Mouse (Mus musculus) layer of hippocampus, postnatal 10 days (tissue): Measurements from ENCODE around the gene Tesc. TPM values are rescaled to one million over a fixed set of nuclear protein-coding genes. Genes with fewer than 3 reads are reported as not detected.

Experiments
- DNase-seq, 2 experiments: peaks; one replicate each; pipeline ENCODE4 v3.0.0; 2021; ENCODE audit warnings: low spot score in 2 of 2
- total RNA-seq, 2 experiments: library from RNA; stranded (reverse); gene quantifications; 2 replicates each; pipeline ENCODE4 v1.2.3; 2021

Gene Tesc
- total RNA-seq, 2 experiments from 2014 or later: 41.3 to 42.2 TPM

DNA sequence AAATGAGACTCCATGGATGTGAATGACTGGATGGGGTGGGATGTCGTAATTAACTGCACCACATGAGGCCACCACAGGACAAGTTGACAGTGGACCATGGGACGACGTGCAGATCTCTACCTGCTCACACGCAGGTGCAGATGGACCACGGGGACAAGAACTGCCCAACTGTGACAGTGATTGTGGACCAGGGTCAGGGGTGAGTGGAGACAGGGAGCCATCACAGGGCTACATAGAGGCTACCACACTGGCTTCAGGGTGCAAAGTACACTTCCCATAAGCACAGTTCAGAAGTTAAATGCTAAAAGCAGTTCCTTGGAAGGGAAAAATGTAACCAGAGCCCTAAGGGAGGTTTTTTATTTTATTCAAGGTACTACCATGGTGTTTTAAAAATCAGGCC is 44.2 kb downstream of the Tesc start:
- DNase-seq: no peak

DNA sequence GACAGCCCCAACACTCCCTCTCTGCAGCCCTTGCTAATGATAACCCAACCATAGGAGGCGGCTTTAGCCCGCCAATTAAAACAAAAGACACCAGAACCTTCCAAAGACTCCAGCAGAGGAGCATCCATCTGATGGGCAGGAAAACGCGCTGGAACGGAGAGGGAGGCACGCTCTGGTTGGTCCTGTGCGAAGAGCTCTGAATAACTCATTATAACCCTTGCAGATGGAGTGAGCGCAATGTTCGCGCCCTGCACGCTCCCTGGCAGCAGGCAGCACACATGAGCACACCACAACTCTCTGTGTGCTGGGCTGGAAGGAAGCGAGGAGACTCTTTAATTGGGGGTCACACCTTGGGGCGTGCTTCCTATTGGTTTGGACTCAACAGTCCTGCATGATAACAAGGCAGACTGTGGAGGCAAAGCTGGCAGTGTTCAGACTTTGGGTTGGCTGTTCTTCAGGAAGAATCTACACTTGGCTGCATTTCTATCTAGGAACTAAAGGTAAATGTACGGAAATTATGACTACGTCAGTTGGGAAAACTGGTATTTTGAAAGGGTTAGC is 45.8 kb downstream of the Tesc start:
- DNase-seq: peak in 1 of 2 experiments; percentile 49

DNA sequence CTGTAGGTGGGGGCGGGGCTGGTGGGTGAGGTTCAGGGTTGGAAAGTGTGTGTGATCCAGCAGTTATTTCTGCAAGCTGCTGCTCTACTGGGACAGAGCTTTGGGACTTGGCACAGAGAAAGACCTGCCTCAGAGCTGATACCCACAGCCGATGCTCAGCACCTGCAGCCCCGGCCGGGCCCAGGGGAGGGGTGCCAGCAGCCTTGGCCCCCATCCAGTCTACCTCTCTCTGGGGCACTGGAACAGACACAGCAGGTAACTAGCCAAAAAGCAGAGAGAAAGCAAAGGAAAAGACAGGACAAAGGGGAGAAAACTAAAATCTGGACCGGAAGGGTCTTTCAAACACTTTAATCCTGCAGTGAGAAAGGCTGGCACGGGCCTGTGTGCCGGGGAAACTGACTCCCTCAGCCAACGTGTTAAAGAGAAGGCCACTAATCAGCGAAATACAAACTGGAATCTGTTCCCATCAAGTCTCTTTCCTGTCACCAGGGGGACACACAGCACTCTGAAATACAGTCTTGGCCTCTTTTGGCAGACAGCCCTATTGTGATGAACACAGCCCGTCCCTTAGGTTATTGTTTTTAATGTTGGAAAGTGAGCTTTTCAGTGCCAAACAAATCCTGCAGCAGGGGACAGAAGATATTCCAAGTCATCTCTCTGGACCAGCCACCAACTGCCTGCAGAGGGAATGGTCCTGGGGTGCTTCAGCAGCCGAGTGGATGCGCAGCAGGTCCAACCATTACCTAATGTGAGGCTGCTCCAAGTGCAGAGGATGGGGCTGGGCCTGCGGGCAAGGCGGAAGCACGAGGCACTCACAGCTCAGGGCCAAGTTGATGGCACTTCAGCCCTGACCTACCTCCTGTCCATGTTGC is 49.4 kb downstream of the Tesc start:
- DNase-seq: peak; percentile 68

- DNase-seq: no peak
Measured at GRCm38 (mm10) chr5:118078550-118078949, 51.0 kb downstream of the Tesc start.

- DNase-seq: no peak
Measured at GRCm38 (mm10) chr5:118079354-118079753, 51.8 kb downstream of the Tesc start.

DNA sequence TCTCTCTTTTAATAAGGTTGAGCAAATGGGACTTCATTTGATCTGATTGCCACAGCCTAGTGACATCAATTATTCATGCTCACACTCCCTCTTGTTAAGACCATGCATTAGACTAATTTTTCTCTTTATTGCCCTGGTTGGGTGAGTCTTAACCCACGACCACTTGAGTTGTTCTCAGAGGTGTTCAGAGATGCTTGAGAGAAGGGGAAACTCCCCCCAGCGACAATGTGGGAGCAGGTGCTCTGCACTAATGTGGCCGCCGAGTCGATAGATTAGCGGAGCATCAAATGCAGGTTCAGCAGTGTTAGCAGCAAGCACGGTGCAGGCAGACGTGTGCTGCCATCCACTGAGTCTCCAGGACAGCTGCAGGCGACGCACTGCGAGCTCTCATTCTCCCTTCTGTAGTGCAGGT is 52.3 kb downstream of the Tesc start:
- no peak for DNase-seq

DNA sequence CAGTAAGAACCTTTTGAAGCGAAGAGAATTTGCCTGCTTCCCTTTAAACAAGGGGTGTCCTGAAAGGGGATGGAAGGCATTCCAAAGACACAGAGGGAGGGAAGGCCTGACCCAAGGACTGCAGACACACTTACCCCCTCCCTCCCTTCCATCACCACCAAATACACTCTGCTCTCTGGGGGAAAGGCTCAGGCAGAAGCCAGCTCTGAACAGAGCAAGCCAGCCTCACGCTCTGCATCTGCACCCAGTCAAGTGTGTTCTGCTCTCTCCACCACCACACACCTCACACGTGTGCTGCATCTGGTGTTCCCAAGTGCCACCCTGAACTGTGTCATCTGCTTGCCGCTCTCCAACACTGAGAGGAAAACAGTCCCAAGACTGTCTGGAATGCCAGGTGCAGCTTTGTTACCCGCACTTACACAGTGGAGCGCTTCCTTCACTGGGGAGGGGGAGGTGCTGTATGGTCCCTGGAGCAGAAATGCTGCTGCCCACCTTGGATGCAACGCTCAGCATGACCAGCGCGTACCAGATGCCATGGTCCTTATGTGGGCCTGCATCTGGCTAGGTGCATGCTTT is 53.9 kb downstream of the Tesc start:
- DNase-seq: no peak

GRCm38 (mm10) chr5:118081996-118082395 is 54.5 kb downstream of the Tesc start:
- DNase-seq: no peak

DNA sequence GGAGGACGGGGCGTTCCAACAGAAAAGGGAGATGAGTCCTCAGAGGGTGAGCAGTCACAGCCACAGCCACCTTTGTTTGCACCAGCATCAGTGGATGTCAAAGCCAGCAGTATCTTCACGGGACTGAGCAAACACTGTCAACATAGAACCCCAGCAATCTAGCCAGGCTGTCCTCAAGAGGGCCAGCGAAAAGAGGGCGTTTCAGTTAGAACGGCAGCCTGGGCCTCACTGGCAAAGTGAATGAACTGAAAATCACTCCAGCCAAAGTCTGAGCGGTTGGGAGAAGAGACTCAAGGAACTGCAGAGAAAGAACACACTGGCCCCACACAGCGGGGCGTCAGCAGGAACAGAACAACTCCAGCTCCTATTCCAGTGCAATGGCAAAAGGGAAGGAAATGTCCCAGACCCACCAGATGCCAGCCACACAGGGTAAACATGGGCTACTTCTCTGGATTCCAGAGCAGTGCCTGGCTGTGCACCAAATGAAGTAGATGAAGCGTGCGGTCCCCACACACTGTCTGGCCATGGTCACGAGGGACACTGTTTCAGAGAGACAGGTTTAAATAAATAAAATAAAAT is 55.6 kb downstream of the Tesc start:
- peak in 1 of 2 experiments; percentile 57 for DNase-seq

- DNase-seq: no peak
Measured at GRCm38 (mm10) chr5:118084171-118084727, 56.7 kb downstream of the Tesc start.

GRCm38 (mm10) chr5:118085313-118085712 is 57.8 kb downstream of the Tesc start:
- DNase-seq: no peak

GRCm38 (mm10) chr5:118086956-118087355 is 59.4 kb downstream of the Tesc start:
- no peak for DNase-seq

- peak; percentile 59 to 60 for DNase-seq
Measured at GRCm38 (mm10) chr5:118089102-118089501, 61.6 kb downstream of the Tesc start.

- DNase-seq: no peak
Measured at GRCm38 (mm10) chr5:118090101-118090500, 62.6 kb downstream of the Tesc start.

- DNase-seq: no peak
Measured at GRCm38 (mm10) chr5:118090837-118091236, 63.3 kb downstream of the Tesc start.

DNA sequence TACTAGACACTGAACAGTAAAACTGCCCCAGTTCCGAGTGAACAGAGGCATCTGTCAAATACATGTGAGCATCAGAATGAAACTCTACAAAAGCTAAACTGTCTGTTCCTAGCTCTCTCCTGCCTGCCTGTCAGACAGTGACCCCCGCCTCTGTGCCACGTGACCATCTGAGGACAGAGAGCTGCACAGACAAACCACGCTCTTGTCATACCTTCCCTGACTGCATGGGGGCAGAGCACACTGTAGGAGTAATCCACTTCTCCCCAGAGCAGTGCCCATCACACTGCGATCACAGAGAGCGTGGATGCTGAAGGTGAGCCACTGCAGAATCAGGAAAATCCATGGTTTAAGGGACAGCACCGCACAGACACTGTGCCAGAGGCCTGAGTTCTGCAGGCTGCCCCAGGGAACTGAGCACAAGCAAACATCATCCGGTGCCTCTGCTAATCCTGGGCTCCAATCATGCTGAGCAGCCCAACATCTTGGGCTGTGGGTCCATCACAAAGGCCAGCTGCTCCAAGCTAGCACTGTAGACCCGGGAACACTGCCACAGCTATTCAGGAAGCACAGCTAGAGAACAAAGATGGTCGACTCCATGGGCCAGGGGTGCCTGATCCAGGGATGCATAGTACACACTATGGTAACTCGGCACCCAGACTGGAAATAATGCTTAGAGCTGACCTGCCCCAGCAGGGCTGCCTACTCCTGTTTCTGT is 65.9 kb downstream of the Tesc start:
- DNase-seq: no peak

DNA sequence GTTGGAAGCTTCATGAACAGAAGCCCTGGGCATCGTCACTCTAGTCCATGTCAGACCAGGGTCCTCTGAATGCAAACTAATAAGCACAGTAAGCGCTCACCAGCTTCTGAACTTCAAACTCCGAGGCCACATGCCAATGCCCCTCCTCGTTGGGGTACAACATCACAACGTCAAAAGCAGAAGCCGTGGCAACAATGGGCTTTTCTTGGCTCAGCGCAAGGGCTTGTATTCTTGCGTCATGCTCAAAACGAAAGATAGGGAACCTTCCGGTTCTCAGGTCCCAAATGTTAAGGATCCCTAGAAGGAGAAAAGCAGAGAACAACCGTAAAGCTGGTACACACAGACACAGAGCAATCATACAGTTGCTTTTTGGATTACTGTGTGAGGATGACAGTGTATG is 67.9 kb downstream of the Tesc start:
- DNase-seq: no peak

- DNase-seq: no peak
Measured at GRCm38 (mm10) chr5:118095849-118096248, 68.3 kb downstream of the Tesc start.

GRCm38 (mm10) chr5:118096317-118096716 is 68.8 kb downstream of the Tesc start:
- DNase-seq: no peak

GRCm38 (mm10) chr5:118099069-118099869 is 71.7 kb downstream of the Tesc start:
- DNase-seq: no peak
